Mouse (Mus musculus): ENCODE data around the gene Il22ra1. TPM values are rescaled to one million over a fixed set of nuclear protein-coding genes. Genes with fewer than 3 reads are reported as not detected.

Gene Il22ra1
- polyA plus RNA-seq, 1 experiment from 2014 or later, result not detected

DNA sequence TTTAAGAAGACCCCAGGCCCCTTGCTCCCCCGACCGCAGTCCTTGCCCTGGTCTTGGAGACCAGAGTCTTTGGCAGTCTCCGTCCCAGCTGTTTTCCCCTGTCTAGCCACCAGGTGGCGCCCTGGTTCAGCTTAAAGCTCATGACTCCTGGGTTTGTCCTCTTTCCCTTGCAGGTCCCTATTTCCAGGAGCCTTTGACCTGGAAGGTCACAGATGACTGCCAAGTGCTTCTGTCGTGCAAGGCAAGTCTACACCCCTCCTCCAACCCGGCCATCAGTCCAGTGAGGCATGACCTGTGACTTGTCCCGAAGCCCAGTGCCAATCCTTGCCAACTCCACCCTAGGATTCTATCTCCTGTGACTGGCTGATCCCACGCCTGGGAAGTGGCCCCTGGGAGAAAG is 73.6 kb downstream of the Il22ra1 start:
- H3K36me3 ChIP-seq, result no peaks in the 10 kb centered on the region
- no peak overlapping the region for H3K9ac ChIP-seq
- H3K27ac ChIP-seq (replicated peaks), result no peak overlapping the region
- H3K9me3 ChIP-seq, result no peaks in the 10 kb centered on the region
- 15% methylated on average over 8 of the region's 8 CpGs for WGBS
- H3K4me2 ChIP-seq, result no peak overlapping the region
- no peaks in the 10 kb centered on the region for H3K27me3 ChIP-seq (replicated peaks)
- no peak overlapping the region for H3K4me3 ChIP-seq
- peaks cover 19% of the 10 kb centered on the region for H3K4me1 ChIP-seq
- no peak for ATAC-seq (ENCODE audit: extremely low read depth, insufficient number of reproducible peaks, low FRiP score, low TSS enrichment)

Other genes starting within 250 kb of the Il22ra1 start
- gene Stpg1, start 233.4 kb upstream of the Il22ra1 start, polyA plus RNA-seq (2015; fragmentation: Nextera tagmentation; extraction: Ambion mirVana), result 0.11 and 0.32 TPM in 2 replicates
- 3.0 and 3.2 TPM in 2 replicates for gene Nipal3, start 233.1 kb upstream of the Il22ra1 start, polyA plus RNA-seq (2015; fragmentation: Nextera tagmentation; extraction: Ambion mirVana)
- gene Grhl3, start 154.5 kb upstream of the Il22ra1 start, polyA plus RNA-seq (2015; fragmentation: Nextera tagmentation; extraction: Ambion mirVana), result 4.4 and 4.8 TPM in 2 replicates
- 0.36 and 0.68 TPM in 2 replicates for gene Ifnlr1, start 41.9 kb upstream of the Il22ra1 start, polyA plus RNA-seq (2015; fragmentation: Nextera tagmentation; extraction: Ambion mirVana)
- gene Myom3, start 31.5 kb downstream of the Il22ra1 start, polyA plus RNA-seq (2015; fragmentation: Nextera tagmentation; extraction: Ambion mirVana), result 0.23 and 0.37 TPM in 2 replicates
- 130 and 140 TPM in 2 replicates for gene Srsf10, start 127.6 kb downstream of the Il22ra1 start, polyA plus RNA-seq (2015; fragmentation: Nextera tagmentation; extraction: Ambion mirVana)
- 114 and 125 TPM in 2 replicates for gene Pnrc2, start 145.7 kb downstream of the Il22ra1 start, polyA plus RNA-seq (2015; fragmentation: Nextera tagmentation; extraction: Ambion mirVana)
- 0.29 and 0.36 TPM in 2 replicates for gene Cnr2, start 167.2 kb downstream of the Il22ra1 start, polyA plus RNA-seq (2015; fragmentation: Nextera tagmentation; extraction: Ambion mirVana)
- gene Fuca1, start 192.6 kb downstream of the Il22ra1 start, polyA plus RNA-seq (2015; fragmentation: Nextera tagmentation; extraction: Ambion mirVana), result 46.0 and 47.9 TPM in 2 replicates
- 73.0 and 81.6 TPM in 2 replicates for gene Hmgcl, start 218.3 kb downstream of the Il22ra1 start, polyA plus RNA-seq (2015; fragmentation: Nextera tagmentation; extraction: Ambion mirVana)
- gene Gale, start 235.6 kb downstream of the Il22ra1 start, polyA plus RNA-seq (2015; fragmentation: Nextera tagmentation; extraction: Ambion mirVana), result 23.6 and 28.7 TPM in 2 replicates
- 65.5 and 75.4 TPM in 2 replicates for gene Lypla2, start 244.5 kb downstream of the Il22ra1 start, polyA plus RNA-seq (2015; fragmentation: Nextera tagmentation; extraction: Ambion mirVana)

Data from heart, embryonic 13.5 days (tissue).